Mouse (Mus musculus): Measurements from ENCODE around the gene Parvb.

GRCm38 (mm10) chr15:84212031-84212755, 19.6 kb upstream of the Parvb start:
- TF ChIP-seq CTCF (IDR thresholded peaks at IDR 0.05; ENCODE audit: control insufficient read depth, insufficient read depth, insufficient read length) (peak; percentile 99), MAX (IDR thresholded peaks at IDR 0.05) (peak; percentile 28), FOSL1 (IDR thresholded peaks at IDR 0.05; ENCODE audit: insufficient read depth, low read length, poor library complexity, severe bottlenecking) (no peak), MYOD1 (IDR thresholded peaks at IDR 0.05; ENCODE audit: control insufficient read depth, insufficient read length, low read depth) (peak; percentile 91), USF1 (IDR thresholded peaks at IDR 0.05; ENCODE audit: low read depth) (no peak)

Measured in C2C12 (cell line).